In genomic region chr17:28879931-28880391, GRCm38 (mm10) we compare ENCODE assay signal across 8 mouse cellular contexts. TPM values are rescaled to one million over a fixed set of nuclear protein-coding genes. Genes with fewer than 3 reads are reported as not detected.
DNase-seq lines count a peak whose midpoint lies in the region; ATAC-seq and TF ChIP-seq lines count a peak whose summit lies in the region.

No protein-coding gene starts in this region.

- no peak overlapping the region for H3K27ac ChIP-seq in intestine, postnatal 0 days (ENCODE audit: low read depth, low read length)
- H3K27ac ChIP-seq in limb, embryonic 11.5 days (replicated peaks; ENCODE audit: low read depth, low read length), result no peak overlapping the region
- no peak overlapping the region for H3K27ac ChIP-seq in midbrain, embryonic 15.5 days

- DNase-seq in cerebellum, adult 11 months, result peak; percentile 64
- DNase-seq in cerebellum, postnatal 4 days (ENCODE audit: low spot score in 2 of 2), result peak; percentile 74 to 91
- DNase-seq in gastrocnemius, postnatal 10 days, result peak; percentile 77
- DNase-seq in limb, embryonic 11.5 days (ENCODE audit: low spot score), result peak; percentile 92
- DNase-seq in spleen, postnatal 14 days (ENCODE audit: low spot score in 2 of 2), result peak; percentile 49 to 68

- H3K9ac ChIP-seq in intestine, postnatal 0 days (ENCODE audit: low read depth, low read length), result no peak overlapping the region
- H3K9ac ChIP-seq in limb, embryonic 11.5 days (ENCODE audit: low read length), result no peak overlapping the region
- H3K9ac ChIP-seq in midbrain, embryonic 15.5 days, result no peak overlapping the region

- H3K4me2 ChIP-seq in intestine, postnatal 0 days (replicated peaks; ENCODE audit: low read depth), result no peak overlapping the region
- no peak overlapping the region for H3K4me2 ChIP-seq in limb, embryonic 11.5 days (ENCODE audit: low read depth, severe bottlenecking)
- H3K4me2 ChIP-seq in midbrain, embryonic 15.5 days, result peak overlapping the region; percentile 37

- no peaks in the 10 kb centered on the region for H3K27me3 ChIP-seq in intestine, postnatal 0 days (replicated peaks; ENCODE audit: control insufficient read depth, insufficient read depth, low read length)
- no peaks in the 10 kb centered on the region for H3K27me3 ChIP-seq in limb, embryonic 11.5 days (ENCODE audit: control insufficient read depth, insufficient read depth, low read length)
- H3K27me3 ChIP-seq in midbrain, embryonic 15.5 days (replicated peaks), result no peaks in the 10 kb centered on the region; the same call in 1 of the 2 replicates

- no peak overlapping the region for H3K4me3 ChIP-seq in intestine, postnatal 0 days (ENCODE audit: low read depth, low read length)
- H3K4me3 ChIP-seq in limb, embryonic 11.5 days (ENCODE audit: low read depth, low read length), result no peak overlapping the region
- H3K4me3 ChIP-seq in midbrain, embryonic 15.5 days, result no peak overlapping the region

- peak; percentile 96 for TF ChIP-seq CTCF in intestine, postnatal 0 days (IDR thresholded peaks at IDR 0.05; ENCODE audit: low read depth)

- ATAC-seq in cerebellum, adult (ENCODE audit: insufficient number of reproducible peaks, low FRiP score, low TSS enrichment), result no peak
- 0 out of 2 replicates have a peak, but pooled peaks have one; percentile 2 for ATAC-seq in intestine, postnatal 0 days
- 0 out of 2 replicates have a peak, but pooled peaks have one; percentile 36 for ATAC-seq in limb, embryonic 11.5 days (ENCODE audit: insufficient number of reproducible peaks, low FRiP score, low TSS enrichment, low read depth)
- peak; percentile 29 for ATAC-seq in midbrain, embryonic 15.5 days (replicated peaks)

- 7% methylated on average over 18 of the region's 18 CpGs for WGBS in intestine, postnatal 0 days
- 7% methylated on average over 18 of the region's 18 CpGs for WGBS in limb, embryonic 11.5 days
- WGBS in midbrain, embryonic 15.5 days, result 4% methylated on average over 18 of the region's 18 CpGs

- no peaks in the 10 kb centered on the region for H3K9me3 ChIP-seq in intestine, postnatal 0 days (ENCODE audit: control insufficient read depth)
- H3K9me3 ChIP-seq in limb, embryonic 11.5 days (ENCODE audit: control insufficient read depth, low read length), result no peaks in the 10 kb centered on the region
- no peaks in the 10 kb centered on the region for H3K9me3 ChIP-seq in midbrain, embryonic 15.5 days

- H3K36me3 ChIP-seq in intestine, postnatal 0 days (ENCODE audit: control insufficient read depth, insufficient read depth), result no peaks in the 10 kb centered on the region
- H3K36me3 ChIP-seq in limb, embryonic 11.5 days (ENCODE audit: control insufficient read depth, insufficient read depth, low read length), result no peaks in the 10 kb centered on the region; the same call in 1 of the 2 replicates
- no peaks in the 10 kb centered on the region for H3K36me3 ChIP-seq in midbrain, embryonic 15.5 days (replicated peaks)

- H3K4me1 ChIP-seq in intestine, postnatal 0 days (replicated peaks; ENCODE audit: control insufficient read depth, insufficient read depth, low read length), result no peaks in the 10 kb centered on the region
- no peaks in the 10 kb centered on the region for H3K4me1 ChIP-seq in limb, embryonic 11.5 days (ENCODE audit: control insufficient read depth, insufficient read depth, low read length)
- H3K4me1 ChIP-seq in midbrain, embryonic 15.5 days, result peaks cover 16% of the 10 kb centered on the region

RNA-seq across cellular contexts. Expression of gene Pnpla1, which starts 21.8 kb away (rescaled TPM):
- not detected for total RNA-seq in gastrocnemius, postnatal 10 days (2021)
- polyA plus RNA-seq in intestine, postnatal 0 days (2015; fragmentation: Nextera tagmentation; extraction: Ambion mirVana), result 0.12 and 0.20 TPM in 2 replicates
- not detected in 2 replicates for polyA plus RNA-seq in limb, embryonic 11.5 days (2014; fragmentation: Nextera tagmentation; extraction: Ambion mirVana)
- polyA plus RNA-seq in midbrain, embryonic 15.5 days (2015; fragmentation: Nextera tagmentation; extraction: Ambion mirVana), result 0.05 and 0.10 TPM in 2 replicates

RNA-seq across cellular contexts. Expression of gene 4930539E08Rik, which starts 35.2 kb away (rescaled TPM):
- under 1 TPM in 1 of 2 experiments, not detected in 1; 0.09 TPM for total RNA-seq in gastrocnemius, postnatal 10 days (2021)
- polyA plus RNA-seq in intestine, postnatal 0 days (2015; fragmentation: Nextera tagmentation; extraction: Ambion mirVana), result 2.9 and 3.5 TPM in 2 replicates
- 0.07 and 0.29 TPM in 2 replicates for polyA plus RNA-seq in limb, embryonic 11.5 days (2014; fragmentation: Nextera tagmentation; extraction: Ambion mirVana)
- polyA plus RNA-seq in midbrain, embryonic 15.5 days (2015; fragmentation: Nextera tagmentation; extraction: Ambion mirVana), result 1.7 and 2.5 TPM in 2 replicates
